Mouse (Mus musculus): ENCODE measurements around the gene Klf7.

DNA sequence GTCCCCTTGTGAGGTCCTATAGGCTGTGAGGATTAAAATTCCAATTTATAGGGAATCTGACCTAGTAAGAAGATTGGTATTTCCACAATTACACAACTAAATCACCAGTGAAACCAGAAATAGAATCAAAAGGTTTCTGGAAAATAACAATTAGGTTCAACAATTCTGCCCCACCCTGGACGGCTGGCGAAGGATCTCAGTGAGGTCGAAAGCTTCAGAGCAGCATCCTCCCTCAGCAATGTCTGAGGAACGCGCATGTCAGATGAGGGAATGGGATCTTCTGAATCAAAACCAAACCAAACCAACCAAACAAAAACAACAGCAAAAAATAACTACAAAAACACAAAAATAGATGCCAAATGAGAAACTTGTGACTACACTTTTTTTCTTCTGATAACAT is 29.1 kb downstream of the Klf7 start:
- no peak for TF ChIP-seq CTCF (conservative IDR thresholded peaks at IDR 0.05; ENCODE audit: insufficient read depth, insufficient read length, low read depth, low read length)
- no peak for TF ChIP-seq POLR2A (IDR thresholded peaks at IDR 0.05; ENCODE audit: low read depth, low read length)

All from kidney, adult 2 months (tissue).